Mouse (Mus musculus) embryo, embryonic 9.5 days (tissue): Measurements from ENCODE around the gene Rab20.
A peak's percentile ranks its signal among the peaks of the same experiment; 100 is the strongest.

Experiments
- DNase-seq: peaks from one replicate; pipeline ENCODE4 v3.0.0-alpha.2; 2017; ENCODE audit errors: extremely low spot score

Gene Rab20

GRCm38 (mm10) chr8:11452974-11453373 lies 25.5 kb downstream of the Rab20 start:
- no peak for DNase-seq

GRCm38 (mm10) chr8:11452559-11452958 lies 26.0 kb downstream of the Rab20 start:
- no peak for DNase-seq

- no peak for DNase-seq
These were observed 26.4 kb downstream of the Rab20 start for GRCm38 (mm10) chr8:11452152-11452551.

GRCm38 (mm10) chr8:11450184-11451113 lies 28.1 kb downstream of the Rab20 start:
- DNase-seq, result peak; percentile 58

GRCm38 (mm10) chr8:11447910-11448570 lies 30.5 kb downstream of the Rab20 start:
- no peak for DNase-seq

GRCm38 (mm10) chr8:11445790-11446189 lies 32.7 kb downstream of the Rab20 start:
- DNase-seq, result no peak

- DNase-seq, result no peak
These were observed 34.3 kb downstream of the Rab20 start for GRCm38 (mm10) chr8:11444216-11444615.

- no peak for DNase-seq
These were observed 34.9 kb downstream of the Rab20 start for GRCm38 (mm10) chr8:11443611-11444010.

GRCm38 (mm10) chr8:11441291-11441690 lies 37.2 kb downstream of the Rab20 start:
- no peak for DNase-seq

- DNase-seq, result no peak
These were observed 40.6 kb downstream of the Rab20 start for GRCm38 (mm10) chr8:11437862-11438261.

- DNase-seq, result no peak
These were observed 47.8 kb downstream of the Rab20 start for GRCm38 (mm10) chr8:11430688-11431087.

- no peak for DNase-seq
These were observed 55.4 kb downstream of the Rab20 start for GRCm38 (mm10) chr8:11423091-11423490.

- DNase-seq, result no peak
These were observed 56.5 kb downstream of the Rab20 start for GRCm38 (mm10) chr8:11421968-11422367.

GRCm38 (mm10) chr8:11421105-11421504 lies 57.4 kb downstream of the Rab20 start:
- peak; percentile 48 for DNase-seq

GRCm38 (mm10) chr8:11419645-11420044 lies 58.9 kb downstream of the Rab20 start:
- DNase-seq, result peak; percentile 66

GRCm38 (mm10) chr8:11419232-11419631 lies 59.3 kb downstream of the Rab20 start:
- DNase-seq, result no peak

GRCm38 (mm10) chr8:11417762-11418161 lies 60.7 kb downstream of the Rab20 start:
- DNase-seq, result no peak

GRCm38 (mm10) chr8:11415089-11415488 lies 63.4 kb downstream of the Rab20 start:
- DNase-seq, result no peak

- no peak for DNase-seq
These were observed 64.2 kb downstream of the Rab20 start for GRCm38 (mm10) chr8:11414304-11414703.

GRCm38 (mm10) chr8:11412450-11412849 lies 66.1 kb downstream of the Rab20 start:
- no peak for DNase-seq

GRCm38 (mm10) chr8:11411504-11412124 lies 66.9 kb downstream of the Rab20 start:
- DNase-seq, result no peak

GRCm38 (mm10) chr8:11405722-11406481 lies 72.6 kb downstream of the Rab20 start:
- DNase-seq, result no peak
